Mouse (Mus musculus) bone marrow macrophage, adult 2 months (primary cell): ENCODE measurements around the gene Rfng.

Source experiments
- CTCF ChIP-seq: IDR thresholded peaks from 2 replicates; pipeline ENCODE4 v1.5.1; 2012; ENCODE audit warnings: low read depth, mild to moderate bottlenecking, low read length, moderate library complexity
- POLR2A ChIP-seq: IDR thresholded peaks from 2 replicates; pipeline ENCODE4 v1.6.1; 2012; ENCODE audit warnings: mild to moderate bottlenecking, low read depth, low read length, borderline replicate concordance

- TF ChIP-seq POLR2A (no peak), CTCF (no peak)
Observed at GRCm38 (mm10) chr11:120747974-120748373, 36.0 kb downstream of the Rfng start.
